Mouse (Mus musculus): ENCODE results near the gene Tmem11.

DNA sequence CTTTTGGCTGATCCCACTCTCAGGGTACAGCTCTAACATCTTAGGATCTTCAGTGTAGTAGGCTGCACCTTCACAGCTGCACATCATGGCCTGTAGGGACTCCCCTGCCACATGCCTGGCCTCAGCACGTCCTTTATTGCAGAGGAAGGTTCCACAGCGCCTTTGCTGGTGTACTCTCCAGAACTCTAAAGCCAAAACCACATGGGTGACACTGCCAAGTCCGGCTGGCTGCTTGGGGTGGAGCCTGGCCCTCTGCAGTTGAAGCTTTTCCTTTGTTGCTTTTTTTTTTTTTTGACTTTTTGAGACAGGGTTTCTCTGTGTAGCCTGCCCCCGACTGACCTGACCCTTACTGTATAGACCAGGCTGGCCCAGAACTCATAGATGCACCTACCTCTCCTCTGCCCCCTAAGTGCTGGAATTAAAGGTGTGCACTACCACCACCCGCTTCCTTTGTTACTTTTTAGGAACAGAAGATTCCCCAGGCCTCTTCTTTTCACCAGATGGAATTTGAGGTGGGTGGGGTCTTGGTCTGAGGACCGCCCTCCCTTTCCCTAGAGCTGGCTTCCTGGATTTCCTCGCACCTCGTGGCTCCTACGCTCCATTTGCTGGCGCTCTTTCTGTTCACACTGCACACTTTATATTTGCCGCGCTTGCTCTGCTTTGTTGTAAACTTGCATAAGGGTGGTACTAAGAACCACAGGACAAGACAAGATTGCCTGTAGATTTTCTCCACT is 37.4 kb downstream of the Tmem11 start:
- TF ChIP-seq POLR2A (IDR thresholded peaks at IDR 0.05; ENCODE audit: extremely low read depth, insufficient read depth, low read length) = no peak
- TF ChIP-seq CTCF (IDR thresholded peaks at IDR 0.05; ENCODE audit: extremely low read depth, insufficient read depth, low read length) = no peak

Measured in cortical plate, adult 2 months (tissue).